Mouse (Mus musculus) hindbrain, embryonic 14.5 days (tissue): ENCODE measurements around the gene Fstl4. TPM values are rescaled to one million over a fixed set of nuclear protein-coding genes. Genes with fewer than 3 reads are reported as not detected.

ENCODE experiments used
- ATAC-seq: fragments of 200-750 bp; cut with Nextera tagmentation; 2 replicates; pipeline ENCODE4 v1.8.0; 2017; ENCODE audit warnings: moderate number of reproducible peaks, mild to moderate bottlenecking, moderate TSS enrichment, moderate library complexity; ENCODE audit not compliant: low FRiP score
- DNase-seq: peaks from one replicate; pipeline ENCODE4 v3.0.0-alpha.2; 2015; ENCODE audit warnings: low spot score
- H3K27ac ChIP-seq: fragments of 300-500 bp; sonication (generic); 2 replicates; pipeline ENCODE4 v1.5.1; 2014; ENCODE audit warnings: mild to moderate bottlenecking, moderate library complexity
- H3K27me3 ChIP-seq: fragments of 300-500 bp; sonication (generic); 2 replicates; pipeline ENCODE4 v1.6.1; 2014; ENCODE audit warnings: mild to moderate bottlenecking, low read length, mixed read lengths; ENCODE audit not compliant: control insufficient read depth, insufficient read depth
- H3K36me3 ChIP-seq: fragments of 300-500 bp; sonication (generic); replicated peaks from 2 replicates; pipeline ENCODE4 v1.6.1; 2014; ENCODE audit not compliant: control insufficient read depth, insufficient read depth
- H3K4me1 ChIP-seq: fragments of 300-500 bp; sonication (generic); replicated peaks from 2 replicates; pipeline ENCODE4 v1.6.1; 2014; ENCODE audit warnings: antibody characterized with exemption, low read length, mixed read lengths; ENCODE audit not compliant: control insufficient read depth, insufficient read depth
- H3K4me2 ChIP-seq: fragments of 300-500 bp; sonication (generic); replicated peaks from 2 replicates; pipeline ENCODE4 v1.6.1; 2014; ENCODE audit warnings: mild to moderate bottlenecking, moderate library complexity
- H3K4me3 ChIP-seq: fragments of 300-500 bp; sonication (generic); replicated peaks from 2 replicates; pipeline ENCODE4 v1.5.1; 2014; ENCODE audit warnings: mild to moderate bottlenecking, low read length
- H3K9ac ChIP-seq: fragments of 300-500 bp; sonication (generic); 2 replicates; pipeline ENCODE4 v1.6.1; 2014
- H3K9me3 ChIP-seq: fragments of 300-500 bp; sonication (generic); 2 replicates; pipeline ENCODE4 v1.6.1; 2016; ENCODE audit warnings: low read length; ENCODE audit not compliant: control insufficient read depth
- WGBS: fragments of 180-500 bp; shearing (Covaris S2); extraction: QIAGEN DNeasy Blood & Tissue Kit; methylation state at CpG from one replicate; pipeline ENCODE4 v1.1.7; 2014; 5-methylcytosine and 5-hydroxymethylcytosine counted together
- polyA plus RNA-seq: library from polyadenylated mRNA; unstranded; fragments of >200 nt; fragmentation: Nextera tagmentation; extraction: Ambion mirVana; gene quantifications from 2 replicates; pipeline ENCODE4 v1.2.1, GENCODE M21; 2014

Fstl4 gene
- polyA plus RNA-seq, 1 experiment from 2014 or later: 10.5 TPM

GRCm38 (mm10) chr11:53137381-53137780 lies 372.9 kb downstream of the Fstl4 start:
- no peak for ATAC-seq
- 50% methylated on average over 8 of the region's 8 CpGs for WGBS
- Histone ChIP-seq H3K9me3 (no peaks in the 10 kb centered on the region), H3K4me1 (peaks cover 14% of the 10 kb centered on the region; the same call in 1 of the 2 replicates), H3K27ac (no peak overlapping the region), H3K36me3 (no peaks in the 10 kb centered on the region), H3K9ac (no peak overlapping the region), H3K27me3 (no peaks in the 10 kb centered on the region), H3K4me2 (no peak overlapping the region), H3K4me3 (no peak overlapping the region)
- no peak for DNase-seq

- no peaks in the 10 kb centered on the region for H3K36me3 ChIP-seq
- H3K4me2 ChIP-seq: no peak overlapping the region
- H3K4me3 ChIP-seq: no peak overlapping the region
- DNase-seq (no peak), ATAC-seq (no peak)
- H3K9ac ChIP-seq: no peak overlapping the region
- no peaks in the 10 kb centered on the region for H3K27me3 ChIP-seq
- peaks cover 6% of the 10 kb centered on the region; the same call in 1 of the 2 replicates for H3K4me1 ChIP-seq
- no peak overlapping the region for H3K27ac ChIP-seq
- H3K9me3 ChIP-seq: no peaks in the 10 kb centered on the region
- 88% methylated on average over 6 of the region's 6 CpGs for WGBS
Measured at GRCm38 (mm10) chr11:53138212-53138611, 373.8 kb downstream of the Fstl4 start.

- WGBS: 87% methylated on average over 3 of the region's 3 CpGs
- peaks cover 5% of the 10 kb centered on the region; the same call in 1 of the 2 replicates for H3K4me1 ChIP-seq
- H3K4me2 ChIP-seq: no peak overlapping the region
- H3K27ac ChIP-seq: no peak overlapping the region
- DNase-seq (no peak), ATAC-seq (no peak)
- H3K36me3 ChIP-seq: no peaks in the 10 kb centered on the region
- no peaks in the 10 kb centered on the region for H3K9me3 ChIP-seq
- no peak overlapping the region for H3K4me3 ChIP-seq
- no peak overlapping the region for H3K9ac ChIP-seq
- H3K27me3 ChIP-seq: no peaks in the 10 kb centered on the region
Measured at GRCm38 (mm10) chr11:53139666-53140065, 375.2 kb downstream of the Fstl4 start.

GRCm38 (mm10) chr11:53140196-53140595 lies 375.8 kb downstream of the Fstl4 start:
- WGBS: 73% methylated on average over 8 of the region's 8 CpGs
- H3K4me2 ChIP-seq: no peak overlapping the region
- peaks cover 6% of the 10 kb centered on the region; the same call in 1 of the 2 replicates for H3K4me1 ChIP-seq
- no peaks in the 10 kb centered on the region for H3K36me3 ChIP-seq
- H3K27me3 ChIP-seq: no peaks in the 10 kb centered on the region
- DNase-seq: no peak
- no peaks in the 10 kb centered on the region for H3K9me3 ChIP-seq
- no peak overlapping the region for H3K4me3 ChIP-seq
- no peak overlapping the region for H3K9ac ChIP-seq
- no peak for ATAC-seq
- H3K27ac ChIP-seq: no peak overlapping the region

GRCm38 (mm10) chr11:53140722-53141400 lies 376.4 kb downstream of the Fstl4 start:
- H3K4me1 ChIP-seq: peaks cover 8% of the 10 kb centered on the region; the same call in 1 of the 2 replicates
- H3K27ac ChIP-seq: no peak overlapping the region
- no peaks in the 10 kb centered on the region for H3K36me3 ChIP-seq
- H3K9me3 ChIP-seq: no peaks in the 10 kb centered on the region
- no peak overlapping the region for H3K4me3 ChIP-seq
- ATAC-seq (no peak), DNase-seq (no peak)
- H3K27me3 ChIP-seq: no peaks in the 10 kb centered on the region
- H3K4me2 ChIP-seq: no peak overlapping the region
- WGBS: 42% methylated on average over 10 of the region's 10 CpGs
- no peak overlapping the region for H3K9ac ChIP-seq

- ATAC-seq: no peak
Measured at GRCm38 (mm10) chr11:53143522-53143921, 379.1 kb downstream of the Fstl4 start.

GRCm38 (mm10) chr11:53144506-53144905 lies 380.1 kb downstream of the Fstl4 start:
- H3K9ac ChIP-seq: no peak overlapping the region
- no peaks in the 10 kb centered on the region for H3K36me3 ChIP-seq
- no peaks in the 10 kb centered on the region for H3K27me3 ChIP-seq
- WGBS: 66% methylated on average over 5 of the region's 5 CpGs
- no peak overlapping the region for H3K4me2 ChIP-seq
- H3K4me3 ChIP-seq: no peak overlapping the region
- no peaks in the 10 kb centered on the region for H3K9me3 ChIP-seq
- DNase-seq (no peak), ATAC-seq (no peak)
- peaks cover 4% of the 10 kb centered on the region; the same call in 1 of the 2 replicates for H3K4me1 ChIP-seq
- no peak overlapping the region for H3K27ac ChIP-seq

More at GRCm38 (mm10) chr11:53143522-53143921, 379.1 kb downstream of the Fstl4 start:
- H3K4me1 ChIP-seq: peaks cover 4% of the 10 kb centered on the region; the same call in 1 of the 2 replicates
- no peak overlapping the region for H3K4me3 ChIP-seq
- WGBS: 83% methylated on average over 5 of the region's 5 CpGs
- no peak overlapping the region for H3K9ac ChIP-seq
- DNase-seq: no peak
- no peaks in the 10 kb centered on the region for H3K36me3 ChIP-seq
- no peaks in the 10 kb centered on the region for H3K27me3 ChIP-seq
- no peaks in the 10 kb centered on the region for H3K9me3 ChIP-seq
- H3K27ac ChIP-seq: no peak overlapping the region
- no peak overlapping the region for H3K4me2 ChIP-seq

GRCm38 (mm10) chr11:53146290-53146689 lies 381.9 kb downstream of the Fstl4 start:
- no peak for DNase-seq

GRCm38 (mm10) chr11:53156463-53156862 lies 392.0 kb downstream of the Fstl4 start:
- Histone ChIP-seq H3K4me3 (no peak overlapping the region), H3K27ac (no peak overlapping the region), H3K4me1 (no peaks in the 10 kb centered on the region), H3K9ac (no peak overlapping the region), H3K9me3 (no peaks in the 10 kb centered on the region), H3K4me2 (no peak overlapping the region), H3K27me3 (no peaks in the 10 kb centered on the region), H3K36me3 (no peaks in the 10 kb centered on the region)
- DNase-seq (no peak), ATAC-seq (no peak)
- 67% methylated on average over 7 of the region's 7 CpGs for WGBS

More at GRCm38 (mm10) chr11:53146290-53146689, 381.9 kb downstream of the Fstl4 start:
- Histone ChIP-seq H3K27ac (no peak overlapping the region), H3K36me3 (no peaks in the 10 kb centered on the region), H3K9me3 (no peaks in the 10 kb centered on the region), H3K9ac (no peak overlapping the region), H3K27me3 (no peaks in the 10 kb centered on the region), H3K4me3 (no peak overlapping the region), H3K4me2 (no peak overlapping the region), H3K4me1 (0 out of 2 replicates have a peak, but pooled peaks cover 4% of the 10 kb centered on the region)
- ATAC-seq: no peak
- WGBS: 32% methylated on average over 4 of the region's 4 CpGs
